Mouse (Mus musculus) heart, postnatal 36 days (tissue): ENCODE data around the gene Cdc42ep5. TPM values are rescaled to one million over a fixed set of nuclear protein-coding genes. Genes with fewer than 3 reads are reported as not detected.

ENCODE experiments used
- DNase-seq, 2 experiments: peaks; one replicate each; pipeline ENCODE4 v3.0.0; 2021 to 2022
- intact Hi-C: fragments of 180-260 bp; cut with DNase I; formaldehyde crosslinking; loops from one replicate; pipeline ENCODE4 v1.15.1; 2025
- total RNA-seq, 2 experiments: library from RNA; stranded (reverse); gene quantifications; 2 replicates each; pipeline ENCODE4 v1.2.3; 2021

Gene Cdc42ep5
- total RNA-seq, 2 experiments from 2014 or later: 4.6 to 6.2 TPM

DNA sequence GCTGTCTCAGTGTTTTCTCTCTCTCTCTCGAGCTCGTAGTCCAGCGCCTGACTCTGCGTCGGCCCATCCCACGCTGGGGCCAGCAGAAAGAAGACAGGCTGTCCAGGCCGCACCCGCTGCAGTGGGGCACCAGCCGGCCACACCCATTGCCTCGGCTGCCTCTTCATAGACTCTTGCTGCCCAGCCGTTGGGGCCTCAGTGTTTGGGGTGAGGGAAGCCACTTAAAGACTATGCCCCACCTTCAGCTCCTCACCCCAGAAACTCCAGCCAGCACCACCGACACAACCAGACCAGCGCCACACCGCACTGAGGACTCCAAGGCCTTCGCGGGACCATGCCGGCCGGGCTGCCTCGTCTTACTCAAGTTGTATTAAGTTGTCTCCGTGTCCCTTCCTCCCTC is 17.3 kb downstream of the Cdc42ep5 start:
- no peak for DNase-seq
- intact Hi-C loops: loop anchor here (10.0 kb wide), 2 partner anchors 523 to 777 kb away; partner anchors contain the start of genes Nat14, Prpf31, Ssc5d and Tfpt

DNA sequence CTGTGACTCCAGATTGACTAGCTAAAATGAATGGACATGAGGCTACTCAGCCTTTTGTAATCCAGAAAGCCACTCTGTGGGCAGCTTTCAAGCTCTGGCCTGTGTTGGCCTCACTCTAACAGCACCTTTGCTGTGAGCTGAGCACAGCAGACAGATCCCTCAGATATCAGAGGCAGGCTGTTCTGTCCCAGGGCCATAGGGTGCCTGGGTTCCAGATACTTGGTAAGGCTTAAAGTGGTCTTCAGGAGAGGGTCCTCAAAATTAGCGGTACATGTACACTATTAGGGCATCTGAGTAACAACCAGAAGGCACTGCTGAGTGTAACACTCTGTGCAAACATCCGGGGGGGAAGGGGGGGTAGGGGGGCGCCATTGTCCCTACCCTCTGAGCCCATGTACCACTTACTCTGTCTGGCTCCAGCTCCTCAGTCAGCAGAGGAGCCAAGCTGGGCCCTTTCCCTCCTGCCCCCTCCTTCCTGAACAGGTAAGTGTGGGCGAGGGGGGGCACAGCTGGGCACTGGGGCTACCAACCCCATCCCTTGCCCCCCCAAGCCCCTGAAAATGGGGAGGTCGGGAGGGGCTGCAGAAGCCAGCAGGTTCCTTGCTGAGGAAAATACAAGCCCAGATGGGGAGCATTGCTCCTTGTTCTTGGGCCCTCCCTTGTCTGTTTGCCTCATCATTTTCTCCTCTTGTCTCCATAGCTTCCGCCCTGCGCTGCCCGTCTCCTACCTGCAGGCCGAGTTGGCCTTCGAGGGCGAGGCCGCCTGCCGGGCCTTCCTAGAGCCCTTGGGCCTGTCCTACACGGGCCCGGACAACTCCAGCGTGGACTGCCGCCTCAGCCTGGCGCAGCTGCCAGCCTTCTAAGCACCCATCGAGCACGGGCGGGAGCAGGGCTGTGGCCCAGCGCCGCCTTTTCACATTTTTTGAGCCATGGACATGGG is 18.1 kb downstream of the Cdc42ep5 start:
- intact Hi-C loops: loop anchor here (10.0 kb wide), 2 partner anchors 522 to 778 kb away; partner anchors contain the start of genes Nat14, Prpf31, Ssc5d and Tfpt
- no peak for DNase-seq

DNA sequence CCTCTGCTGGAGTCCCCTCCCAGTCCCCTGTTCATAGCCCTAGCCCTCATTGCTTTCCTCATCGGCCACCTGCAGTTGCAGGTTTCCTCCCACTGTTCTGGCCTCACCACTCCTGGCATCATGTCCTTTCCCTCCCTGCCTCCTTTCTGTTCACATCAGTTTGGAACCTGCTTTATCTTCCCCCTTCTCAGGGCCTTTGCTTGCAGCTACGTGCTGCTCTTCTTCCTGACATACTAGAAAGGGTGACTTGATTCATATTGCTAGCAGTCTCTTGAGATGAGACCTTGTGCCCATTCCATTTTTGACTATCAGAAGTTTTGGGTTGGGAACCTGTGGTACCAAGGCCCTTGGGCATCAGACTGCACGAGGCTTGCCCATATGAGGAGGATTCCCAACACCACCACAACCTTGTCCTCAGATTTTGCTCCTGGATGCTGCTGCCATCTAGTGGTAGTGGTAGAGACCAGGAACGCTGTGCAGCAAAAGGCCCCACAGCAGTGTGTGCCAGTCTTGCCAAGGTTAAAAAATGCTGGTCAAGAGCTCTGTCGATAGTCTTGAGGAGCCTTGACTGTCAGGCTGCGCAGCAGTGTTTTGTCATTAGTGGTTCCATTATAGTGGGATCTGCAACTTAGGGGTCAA is 19.0 kb downstream of the Cdc42ep5 start:
- intact Hi-C loops: loop anchor here (10.0 kb wide), 2 partner anchors 521 to 779 kb away; partner anchors contain the start of genes Nat14, Prpf31, Ssc5d and Tfpt
- peak; percentile 60 to 65 for DNase-seq

DNA sequence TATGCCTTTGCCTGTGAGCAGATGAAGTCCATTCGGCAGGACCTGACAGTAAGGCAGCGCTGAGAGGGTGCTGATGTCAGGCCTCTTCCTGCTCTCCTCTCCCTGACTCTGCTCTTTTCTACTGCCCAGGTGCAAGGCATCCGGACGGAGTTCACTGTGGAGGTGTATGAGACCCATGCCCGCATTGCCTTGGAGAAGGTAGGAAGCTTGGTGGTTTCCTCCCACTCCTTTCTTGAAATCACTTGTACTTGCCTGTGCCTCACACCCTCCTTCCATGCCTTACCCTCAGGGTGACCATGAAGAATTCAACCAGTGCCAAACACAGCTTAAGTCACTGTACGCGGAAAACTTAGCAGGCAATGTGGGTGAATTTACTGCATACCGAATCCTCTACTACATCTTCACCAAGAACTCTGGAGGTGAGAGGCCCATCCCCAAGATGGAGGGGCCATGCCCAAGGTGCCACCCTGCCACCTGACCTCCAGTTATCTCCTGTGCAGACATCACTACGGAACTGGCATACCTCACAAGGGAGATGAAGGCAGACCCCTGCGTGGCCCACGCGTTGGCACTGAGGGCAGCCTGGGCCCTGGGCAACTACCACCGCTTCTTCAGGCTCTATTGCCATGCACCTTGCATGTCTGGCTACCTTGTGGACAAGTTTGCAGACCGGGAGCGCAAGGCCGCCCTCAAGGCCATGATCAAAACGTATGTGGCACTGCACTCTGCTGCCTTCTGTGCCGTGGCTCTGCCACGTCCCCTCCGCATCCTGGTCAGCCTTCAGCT is 19.7 kb downstream of the Cdc42ep5 start:
- no peak for DNase-seq
- intact Hi-C loops: loop anchor here (10.0 kb wide), 2 partner anchors 520 to 780 kb away; partner anchors contain the start of genes Nat14, Prpf31, Ssc5d and Tfpt

DNA sequence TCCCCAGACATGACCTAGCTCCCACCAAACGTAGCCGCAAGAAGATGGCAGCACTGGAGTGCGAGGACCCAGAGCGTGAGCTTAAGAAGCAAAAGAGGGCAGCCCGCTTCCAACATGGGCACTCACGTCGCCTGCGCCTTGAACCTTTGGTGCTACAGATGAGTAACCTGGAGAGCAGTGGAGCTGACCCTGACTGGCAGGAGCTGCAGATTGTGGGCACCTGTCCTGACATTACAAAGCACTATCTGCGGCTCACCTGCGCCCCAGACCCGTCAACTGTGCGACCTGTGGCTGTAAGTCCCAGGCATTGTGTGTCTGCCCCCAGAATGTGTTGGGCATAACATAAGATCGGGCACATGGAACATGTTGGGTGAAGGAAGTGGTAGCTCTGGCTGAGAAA is 20.6 kb downstream of the Cdc42ep5 start:
- no peak for DNase-seq
- intact Hi-C loops: loop anchor here (10.0 kb wide), 2 partner anchors 519 to 781 kb away; partner anchors contain the start of genes Nat14, Prpf31, Ssc5d and Tfpt

DNA sequence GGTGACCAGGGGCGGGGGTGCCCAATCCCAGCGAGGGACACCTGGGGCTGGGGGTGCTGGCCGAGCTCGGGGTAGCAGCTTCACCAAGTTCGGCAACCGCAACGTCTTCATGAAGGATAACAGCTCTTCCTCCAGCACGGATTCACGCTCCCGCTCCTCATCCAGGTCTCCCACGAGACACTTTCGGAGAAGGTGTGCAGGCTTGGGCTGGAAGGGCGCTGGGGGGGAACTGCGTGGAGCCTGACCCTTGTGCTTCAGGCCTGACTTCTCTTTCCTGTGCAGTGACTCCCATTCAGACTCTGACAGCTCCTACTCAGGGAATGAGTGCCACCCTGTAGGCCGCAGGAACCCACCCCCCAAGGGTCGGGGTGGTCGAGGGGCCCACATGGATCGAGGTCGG is 21.2 kb downstream of the Cdc42ep5 start:
- no peak for DNase-seq
- intact Hi-C loops: loop anchor here (10.0 kb wide), 2 partner anchors 519 to 781 kb away; partner anchors contain the start of genes Nat14, Prpf31, Ssc5d and Tfpt

DNA sequence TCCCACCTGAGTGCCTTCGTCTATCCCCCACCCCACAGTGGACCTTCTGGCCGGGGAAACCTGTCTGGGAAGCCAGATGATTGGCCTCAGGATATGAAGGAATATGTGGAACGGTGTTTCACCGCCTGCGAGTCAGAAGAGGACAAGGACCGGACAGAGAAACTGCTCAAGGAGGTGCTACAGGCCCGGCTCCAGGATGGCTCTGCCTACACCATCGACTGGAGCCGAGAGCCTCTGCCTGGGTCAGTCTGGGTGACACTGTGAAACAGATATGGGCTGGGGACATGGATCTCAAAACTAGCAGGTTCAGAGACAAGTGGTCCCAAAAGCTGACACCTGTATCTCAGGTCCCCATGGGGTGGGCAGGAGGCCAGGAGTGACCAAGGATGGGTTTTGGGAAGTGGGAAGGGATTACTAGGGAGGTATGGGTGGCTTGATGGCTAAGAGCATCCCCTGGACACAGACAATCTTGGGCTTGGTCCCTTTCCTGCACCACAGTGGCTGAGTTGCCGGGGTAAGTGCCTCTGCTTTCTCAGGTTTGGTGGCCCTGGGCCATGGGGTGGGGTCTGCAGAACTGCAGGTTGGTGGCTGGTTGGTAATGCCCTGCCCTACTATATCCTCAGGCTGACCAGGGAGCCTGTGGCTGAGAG is 21.7 kb downstream of the Cdc42ep5 start:
- DNase-seq: no peak
- intact Hi-C loops: loop anchor here (10.0 kb wide), 2 partner anchors 518 to 782 kb away; partner anchors contain the start of genes Nat14, Prpf31, Ssc5d and Tfpt

DNA sequence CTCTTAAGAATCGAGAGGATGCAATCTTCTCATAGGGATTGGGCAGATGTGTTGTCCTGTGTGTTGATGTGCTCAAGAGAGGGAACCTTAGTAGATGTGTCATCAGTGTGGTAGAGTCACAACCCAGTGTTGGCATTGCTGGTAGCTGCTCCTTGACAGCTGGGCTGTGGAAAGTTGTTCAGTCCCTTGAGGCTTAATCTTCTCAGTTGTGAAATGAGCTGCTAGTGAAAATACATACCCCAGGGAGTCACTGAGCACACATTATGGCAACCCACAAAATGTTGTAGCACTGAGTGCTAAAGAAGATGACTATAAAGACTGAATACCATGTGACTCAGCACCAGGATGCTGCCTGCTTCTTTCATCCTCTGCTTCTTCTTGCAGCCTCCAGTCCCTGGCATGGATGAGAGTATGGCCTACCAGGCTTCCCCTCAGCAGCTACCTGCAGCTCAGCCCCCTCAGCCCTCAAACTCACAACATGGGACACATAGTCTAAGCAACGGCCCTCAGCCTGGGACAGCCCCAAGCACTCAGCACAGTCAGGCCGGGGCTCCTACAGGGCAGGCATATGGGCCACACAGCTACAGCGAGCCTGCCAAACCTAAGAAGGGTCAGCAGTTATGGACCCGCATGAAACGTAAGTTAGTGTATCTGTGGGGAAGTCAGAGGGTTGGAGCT is 22.9 kb downstream of the Cdc42ep5 start:
- DNase-seq: no peak
- intact Hi-C loops: loop anchor here (10.0 kb wide), 2 partner anchors 517 to 783 kb away; partner anchors contain the start of genes Nat14, Prpf31, Ssc5d and Tfpt

DNA sequence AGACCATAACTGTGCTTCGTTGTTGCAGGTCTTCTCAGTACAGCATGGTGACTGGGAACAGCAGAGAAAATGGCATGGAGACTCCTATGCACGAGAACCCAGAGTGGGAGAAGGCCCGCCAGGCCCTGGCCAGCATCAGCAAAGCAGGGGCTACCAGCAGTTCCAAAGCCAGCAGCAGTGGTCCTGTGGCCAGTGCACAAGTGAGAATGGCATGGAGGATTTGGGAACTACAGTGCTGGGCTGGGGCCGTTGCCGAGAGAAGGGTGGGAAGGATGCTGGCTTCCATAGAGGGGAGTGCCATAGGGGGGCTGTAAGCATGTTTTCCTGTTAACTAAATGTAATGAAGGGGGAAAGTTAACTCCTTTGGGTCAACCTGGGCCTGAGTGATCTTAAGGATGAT is 25.3 kb downstream of the Cdc42ep5 start:
- intact Hi-C loops: loop anchor here (10.0 kb wide), 1 partner anchor 515 kb away; the partner anchor contains the start of gene Ppp6r1
- no peak for DNase-seq

DNA sequence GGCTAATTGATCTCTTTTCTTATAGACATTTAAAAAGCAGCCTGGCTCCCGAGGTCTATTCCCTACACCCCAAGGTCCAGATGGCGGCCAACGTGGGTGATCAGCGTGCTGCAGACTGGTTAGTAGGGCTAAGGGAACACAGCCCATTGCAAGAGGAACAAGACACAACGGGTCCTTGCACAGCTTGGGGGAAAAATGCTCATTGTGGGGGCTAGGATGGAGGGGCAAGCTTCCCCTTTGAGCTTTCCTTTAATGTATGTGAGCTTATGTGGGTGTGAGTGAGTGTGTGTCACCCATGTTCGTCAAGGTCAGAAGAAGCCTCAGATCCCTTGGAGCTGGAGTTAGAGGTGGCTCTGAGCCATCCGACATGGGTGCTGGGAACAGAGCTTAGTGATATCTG is 26.0 kb downstream of the Cdc42ep5 start:
- intact Hi-C loops: loop anchor here (1.0 to 10.0 kb wide), 2 partner anchors 11 to 516 kb away; partner anchors contain the start of gene Ppp6r1
- DNase-seq: no peak

DNA sequence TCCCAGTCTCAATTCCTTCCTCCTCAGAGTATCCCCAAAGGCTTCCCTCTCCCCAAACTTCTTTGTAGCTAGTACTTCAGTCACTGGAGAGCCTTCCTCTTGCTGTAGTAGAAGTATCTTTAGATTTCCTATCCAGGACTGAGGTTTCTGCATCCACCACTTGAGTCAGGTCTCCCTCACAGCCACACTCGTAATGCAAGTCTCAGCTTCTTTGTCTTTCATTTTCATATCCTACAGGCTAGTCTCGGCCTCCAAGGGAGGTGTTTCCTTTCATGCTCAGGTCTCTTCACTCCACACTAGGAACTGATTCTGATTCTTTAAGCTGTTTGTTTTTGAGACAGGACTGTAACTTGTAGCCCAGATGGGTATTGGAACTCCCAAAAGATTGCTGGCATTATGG is 26.5 kb downstream of the Cdc42ep5 start:
- intact Hi-C loops: loop anchor here (1.0 to 10.0 kb wide), 2 partner anchors 11 to 517 kb away; partner anchors contain the start of gene Ppp6r1
- DNase-seq: no peak

DNA sequence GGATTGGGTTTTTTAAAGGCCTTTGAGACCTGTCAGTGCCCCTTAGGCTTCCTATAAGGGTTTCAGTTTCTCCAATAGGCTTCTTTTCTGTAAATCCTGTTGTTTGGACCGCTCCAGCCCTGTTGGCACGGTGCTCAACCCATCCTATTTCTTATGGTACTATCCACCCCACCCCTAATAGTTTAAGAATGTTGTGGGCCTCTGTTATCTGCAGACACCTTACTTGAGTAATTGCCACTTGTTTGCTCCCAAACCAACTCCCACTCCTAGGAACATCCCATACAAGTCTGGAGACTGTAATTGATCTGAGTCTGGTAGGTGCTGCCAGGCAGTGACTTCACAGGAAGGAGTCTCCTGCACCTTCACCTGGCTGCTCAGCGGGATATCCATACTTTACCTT is 26.9 kb downstream of the Cdc42ep5 start:
- no peak for DNase-seq
- intact Hi-C loops: loop anchor here (1.0 to 10.0 kb wide), 2 partner anchors 12 to 517 kb away; partner anchors contain the start of gene Ppp6r1

DNA sequence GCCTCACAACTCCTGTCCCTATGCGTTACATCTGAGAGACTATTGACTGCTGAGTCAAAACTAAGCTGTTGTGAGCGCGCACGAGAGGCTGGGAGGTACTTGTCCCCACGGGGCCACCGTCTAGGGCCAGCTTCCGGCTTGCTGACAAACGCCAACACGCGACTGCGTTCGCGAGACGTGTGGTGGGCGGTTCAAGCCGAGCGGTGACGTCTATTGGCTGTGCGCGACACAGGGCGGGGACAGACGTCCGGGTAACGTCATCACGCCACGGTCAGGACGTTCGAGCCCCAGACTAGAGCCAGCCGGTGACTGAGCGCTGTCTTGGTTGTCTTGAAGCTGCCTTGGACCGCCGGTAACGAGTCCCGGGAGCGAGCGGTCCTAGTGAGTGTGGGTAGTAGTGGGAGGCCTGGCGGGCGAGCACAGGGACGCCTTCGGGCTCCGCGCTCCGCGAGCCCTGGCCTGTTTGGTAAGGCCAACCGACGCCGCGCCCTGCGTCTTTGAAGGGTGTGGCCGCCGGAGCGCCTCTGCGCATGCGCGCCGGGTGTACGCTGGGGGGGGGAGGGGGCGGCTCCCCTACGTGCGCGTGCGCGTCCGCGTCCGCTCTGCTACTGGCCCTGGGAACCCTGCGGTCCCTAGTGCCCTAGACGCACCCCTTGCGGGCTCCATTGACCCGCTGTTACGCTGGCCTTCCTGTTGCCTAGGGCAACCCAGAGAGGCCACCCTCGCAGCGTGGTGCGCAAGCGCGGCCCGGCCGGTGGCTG is 27.7 kb downstream of the Cdc42ep5 start, which contains the start of gene Leng8:
Leng8 (plus strand) TSS at position 269 of the 761 bp plus-strand sequence.
- peak; percentile 99 to 100 for DNase-seq
- intact Hi-C loops: loop anchor here (10.0 kb wide), 1 partner anchor 518 kb away; the partner anchor contains the start of gene Ppp6r1

DNA sequence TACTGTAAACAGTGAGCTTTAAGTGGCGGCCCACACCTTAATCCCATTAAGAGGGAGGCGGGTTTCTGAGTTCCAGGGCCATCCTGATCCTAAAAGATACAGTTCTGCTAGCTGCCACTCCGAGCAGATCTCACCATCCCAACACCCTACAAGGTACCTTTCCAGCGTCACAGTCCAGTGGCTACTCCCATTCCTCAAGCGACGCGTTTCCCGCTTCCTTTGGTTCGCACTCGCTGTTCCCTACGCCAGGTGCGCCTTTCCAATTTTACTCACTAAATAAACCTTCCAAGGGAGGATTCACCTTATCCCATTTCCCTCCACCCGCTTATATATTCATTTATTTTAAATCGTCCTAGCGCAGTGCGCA is 28.3 kb downstream of the Cdc42ep5 start:
- no peak for DNase-seq
- intact Hi-C loops: loop anchor here (10.0 kb wide), 1 partner anchor 518 kb away; the partner anchor contains the start of gene Ppp6r1

DNA sequence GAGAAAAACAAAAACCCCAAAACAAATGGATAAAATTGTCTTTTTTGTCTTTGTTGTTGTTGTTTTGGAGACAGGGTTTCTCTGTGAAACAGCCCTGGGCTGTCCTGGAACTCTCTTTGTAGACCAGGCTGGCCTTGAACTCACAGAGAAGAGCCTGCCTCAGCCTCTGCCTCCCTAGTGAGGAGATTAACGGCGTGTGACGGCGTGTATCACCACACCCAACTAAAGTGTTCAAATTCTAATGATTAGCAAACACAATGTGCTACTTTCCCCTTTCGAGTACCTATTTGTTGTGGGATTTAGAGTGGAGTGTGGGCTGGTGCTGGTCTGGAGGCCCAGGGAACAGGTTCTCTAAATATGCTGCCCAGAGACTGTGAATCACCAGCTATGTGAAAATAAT is 29.7 kb downstream of the Cdc42ep5 start:
- intact Hi-C loops: loop anchor here (5.0 to 10.0 kb wide), 2 partner anchors 377 to 520 kb away; partner anchors contain the start of gene Ppp6r1
- DNase-seq: no peak

DNA sequence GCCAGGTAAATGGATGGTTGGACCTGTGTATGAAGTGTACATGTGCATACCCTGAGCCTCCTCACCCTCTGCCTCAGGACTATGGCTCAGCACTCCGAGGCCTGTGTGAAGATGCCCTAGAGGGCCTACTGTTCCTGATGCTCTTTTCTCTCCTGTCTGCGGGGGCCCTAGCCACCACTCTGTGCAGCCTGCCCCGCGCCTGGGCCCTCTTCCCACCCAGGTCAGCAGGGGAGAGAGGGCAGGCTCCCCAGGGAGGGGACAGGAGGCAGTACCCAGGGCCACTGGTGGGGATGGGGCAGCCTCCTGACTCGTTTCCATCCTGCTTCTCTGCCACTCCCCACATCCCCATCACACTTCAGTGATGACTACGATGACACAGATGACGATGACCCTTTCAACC is 31.7 kb downstream of the Cdc42ep5 start:
- intact Hi-C loops: loop anchor here (5.0 to 10.0 kb wide), 2 partner anchors 379 to 522 kb away; partner anchors contain the start of gene Ppp6r1
- DNase-seq: no peak

DNA sequence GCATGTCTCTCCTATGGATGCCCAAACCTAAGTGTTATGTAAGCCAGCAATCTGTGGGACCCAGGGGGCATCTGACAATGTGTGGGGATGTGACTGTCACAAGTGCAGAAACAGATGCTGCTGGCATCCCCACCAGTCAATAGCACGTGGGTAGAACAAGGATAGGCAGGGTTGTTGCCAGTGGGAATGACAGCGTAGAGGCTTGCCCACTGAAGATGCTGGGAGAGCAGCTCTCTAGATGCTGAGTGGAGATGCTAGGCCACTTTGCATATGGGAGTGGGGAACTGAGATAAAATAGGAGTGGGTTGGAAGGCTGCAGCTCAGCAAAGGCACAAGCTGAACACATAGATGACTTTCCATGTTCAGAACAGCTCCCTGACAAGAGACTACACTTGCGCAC is 32.1 kb downstream of the Cdc42ep5 start:
- intact Hi-C loops: loop anchor here (5.0 to 10.0 kb wide), 2 partner anchors 380 to 522 kb away; partner anchors contain the start of gene Ppp6r1

More for the DNA sequence above, 32.1 kb downstream of the Cdc42ep5 start:
- DNase-seq: no peak
